Mouse (Mus musculus) WW6 (cell line): ENCODE data around the gene Iqschfp.

Experiments
- DNase-seq: peaks from one replicate; pipeline ENCODE4 v3.0.0-alpha.2; 2013; ENCODE audit warnings: low read depth, low spot score

The Iqschfp gene

DNA sequence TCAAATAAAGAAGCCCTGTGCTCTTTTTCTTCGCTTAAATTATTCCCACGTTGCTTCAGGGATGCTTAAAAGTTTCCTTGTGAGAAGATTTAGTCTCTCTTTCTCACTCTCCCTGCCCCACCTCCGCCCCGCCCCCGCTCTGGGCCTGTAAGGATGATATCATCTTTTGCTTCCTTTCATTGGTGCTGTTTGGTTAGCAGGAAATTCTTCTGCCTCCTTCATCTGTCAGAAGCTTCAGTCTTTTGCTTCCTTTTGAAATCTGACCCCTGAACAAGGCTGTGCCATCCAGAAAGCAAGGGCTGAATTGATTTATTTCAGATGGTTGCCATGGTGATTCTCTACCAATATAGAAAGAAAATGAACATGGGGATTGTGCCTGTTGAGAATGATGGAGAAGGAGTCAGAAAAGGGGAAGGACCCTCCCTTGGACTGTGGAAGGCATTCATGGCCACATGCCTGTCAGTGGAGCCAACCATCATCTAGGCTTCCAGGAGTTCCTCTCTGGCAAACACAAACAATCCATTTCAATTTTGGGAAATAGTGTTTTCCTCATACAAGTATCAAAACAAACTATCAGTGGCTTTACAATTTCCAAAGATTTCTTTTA, 62.5 kb downstream of the Iqschfp start:
- DNase-seq: no peak

DNA sequence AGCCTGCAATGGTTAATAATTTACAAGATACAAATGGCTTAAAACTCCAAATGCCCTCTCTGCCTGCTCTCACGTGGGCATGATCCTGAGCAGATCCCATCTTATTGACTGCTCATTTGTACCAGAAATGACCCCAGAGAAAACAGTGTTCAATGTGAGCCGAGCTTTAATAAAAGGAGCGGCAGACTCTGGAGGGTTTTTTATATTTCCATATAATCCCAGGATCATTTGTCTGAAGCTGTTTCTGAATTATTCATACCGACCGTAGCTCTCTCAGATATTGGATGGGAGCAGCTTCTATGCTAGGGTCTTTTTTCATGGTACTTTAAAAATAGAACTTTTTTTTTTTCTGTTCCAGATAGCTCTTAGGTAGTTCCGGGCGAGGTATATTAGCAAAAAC, 67.6 kb downstream of the Iqschfp start:
- DNase-seq: no peak

DNA sequence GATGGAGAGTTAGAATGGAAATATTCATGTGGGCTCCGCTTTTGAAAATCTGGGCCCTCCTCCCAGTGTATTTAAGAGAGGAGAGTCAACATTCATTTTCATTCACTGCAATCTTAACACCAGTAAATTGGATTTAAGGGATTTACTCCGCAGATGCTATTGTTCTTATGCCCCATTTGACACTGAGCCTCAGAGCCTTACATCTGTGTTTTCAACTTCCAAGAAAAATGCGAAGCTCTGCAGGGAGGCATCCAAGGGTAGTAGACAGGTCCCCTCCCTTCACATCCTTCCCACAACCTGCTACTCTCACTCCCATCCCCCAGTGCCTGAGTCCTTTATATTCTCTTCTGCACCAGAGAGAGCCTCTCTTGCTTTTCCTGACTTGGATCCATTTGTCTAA, 68.1 kb downstream of the Iqschfp start:
- no peak for DNase-seq

DNA sequence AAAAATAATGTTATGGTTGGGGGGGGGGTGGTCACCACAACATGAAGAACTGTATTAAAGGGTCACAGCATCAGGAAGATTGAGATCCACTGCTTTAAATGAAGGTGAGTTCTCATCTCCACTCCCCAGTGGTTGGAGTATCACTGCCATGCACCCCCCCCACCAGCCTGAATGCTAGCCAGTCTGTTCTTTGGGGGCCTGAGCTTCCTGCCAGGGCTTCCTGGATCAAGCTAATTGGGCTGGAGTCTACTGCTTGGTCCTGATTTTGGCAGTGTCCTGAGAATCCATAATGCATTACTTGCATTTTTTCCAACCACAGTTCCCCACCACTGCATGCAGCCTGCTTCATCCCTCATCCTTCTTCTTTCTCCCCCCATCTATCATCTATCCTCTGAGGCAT, 68.7 kb downstream of the Iqschfp start:
- DNase-seq: no peak

DNA sequence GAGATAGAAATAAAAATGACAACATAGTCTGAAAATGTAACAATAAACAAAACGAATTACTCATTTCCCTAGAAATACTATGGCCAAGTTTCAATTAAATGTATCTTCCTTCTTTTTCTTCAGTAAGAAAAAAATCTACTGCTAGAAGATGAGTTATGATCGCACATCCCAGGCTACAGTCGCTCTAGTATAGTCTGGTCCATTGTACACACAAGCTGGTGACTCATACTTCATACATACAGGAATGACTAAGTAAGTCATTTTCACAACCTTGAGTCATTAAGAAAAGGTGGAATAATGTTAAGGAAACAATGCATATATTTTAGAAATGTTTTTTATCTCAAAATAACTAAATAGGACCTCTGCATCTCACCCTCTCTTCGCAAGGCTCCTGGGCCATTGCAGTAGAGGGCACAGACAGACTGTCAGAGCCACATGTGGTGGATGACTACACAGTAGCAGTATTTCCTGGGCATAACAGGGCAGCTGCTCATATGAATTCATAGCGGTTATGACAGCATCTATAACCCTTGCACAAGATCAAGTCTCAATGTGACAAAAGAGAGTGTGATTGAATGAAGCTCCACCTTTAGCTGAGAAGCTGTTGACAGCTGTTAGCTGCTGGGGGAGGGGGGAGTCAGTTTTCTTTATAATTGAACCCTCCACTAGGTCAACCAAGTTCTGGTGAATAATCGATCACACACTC, 70.1 kb downstream of the Iqschfp start:
- no peak for DNase-seq

DNA sequence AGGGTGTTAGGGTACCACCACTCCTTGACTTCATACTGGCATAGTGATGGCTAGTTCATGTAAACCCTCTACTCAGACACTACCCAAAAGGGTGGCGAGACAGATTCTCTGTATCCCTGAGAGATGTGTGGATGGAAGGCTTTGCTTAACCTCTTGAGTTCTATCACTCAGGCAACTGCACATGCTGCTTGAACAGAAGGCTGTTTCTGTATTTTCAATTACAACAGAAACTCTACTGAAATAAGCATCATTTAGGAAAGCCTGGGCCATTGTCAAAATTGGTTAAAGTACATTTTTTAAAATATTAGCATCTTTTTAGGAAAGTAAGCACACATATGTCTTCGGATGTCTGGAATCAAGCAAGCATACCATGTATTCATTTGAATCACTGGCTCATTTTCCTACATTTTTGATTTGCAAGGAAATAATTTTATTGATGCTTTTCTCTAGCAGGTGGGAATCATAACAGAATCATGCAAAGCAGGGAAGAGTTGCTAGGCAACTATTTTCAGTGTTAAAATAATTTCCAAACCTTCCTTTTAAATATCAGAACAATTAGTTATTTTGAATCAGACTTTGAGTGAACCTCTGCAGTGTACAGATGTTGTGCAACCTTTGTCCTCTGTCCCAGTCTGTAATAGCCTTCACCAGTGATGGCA, 82.4 kb downstream of the Iqschfp start:
- DNase-seq: no peak

DNA sequence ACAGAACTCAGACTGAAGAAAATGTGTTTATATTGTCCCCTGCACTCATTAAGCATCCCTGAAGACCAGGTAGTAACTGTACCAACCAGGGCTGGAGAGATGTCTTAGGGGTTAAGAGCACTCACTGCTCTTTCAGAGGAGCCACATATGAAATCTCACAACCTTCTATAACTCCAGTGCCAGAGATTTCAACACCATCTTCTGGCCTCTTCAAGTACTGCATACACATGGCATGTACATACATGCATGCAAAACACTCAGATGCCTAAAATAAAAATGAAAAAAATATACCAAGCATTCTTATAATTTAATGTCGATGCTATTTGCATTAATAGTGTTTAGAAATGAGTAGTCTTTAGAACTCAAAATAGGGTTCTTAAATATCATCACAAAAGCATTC, 88.0 kb downstream of the Iqschfp start:
- DNase-seq: no peak

DNA sequence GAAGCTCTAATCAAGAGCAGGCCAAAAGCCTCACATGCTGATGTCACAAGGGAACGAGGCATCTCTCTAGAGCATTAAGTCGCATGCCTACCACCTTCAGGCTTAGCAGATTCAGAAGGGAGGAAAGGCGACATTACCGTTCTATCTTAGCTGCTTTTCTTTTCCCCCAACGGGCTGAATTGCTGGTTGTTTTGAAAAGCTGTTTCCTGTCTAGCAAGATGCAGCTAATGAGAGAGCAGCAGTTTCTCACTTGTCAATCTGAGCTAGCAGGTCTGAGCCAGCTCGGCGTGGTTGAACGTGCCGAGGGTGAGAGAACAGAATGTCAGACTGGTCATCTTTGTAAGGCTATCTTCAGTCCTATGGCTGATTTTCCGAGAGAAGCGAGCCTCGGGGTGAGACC, 91.3 kb downstream of the Iqschfp start:
- no peak for DNase-seq

DNA sequence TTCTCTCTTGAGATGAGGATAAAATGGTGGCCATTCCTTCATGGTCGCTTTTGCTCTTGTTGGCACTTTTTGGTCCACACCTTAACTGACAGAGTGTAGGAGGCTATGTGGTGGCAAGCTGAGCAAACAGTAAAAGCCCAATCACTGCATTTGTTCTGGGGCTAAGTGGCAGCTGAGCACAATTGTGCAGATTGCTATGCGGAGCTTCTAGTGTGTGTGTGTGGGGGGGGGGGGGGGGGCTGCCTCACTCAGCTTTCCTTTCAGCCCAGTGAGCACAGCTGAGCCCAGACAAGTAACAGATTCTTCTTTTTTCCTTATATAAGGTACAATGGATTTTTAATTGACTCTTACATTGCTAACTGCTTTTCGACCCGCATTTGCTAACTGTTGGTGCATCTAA, 110.4 kb downstream of the Iqschfp start:
- no peak for DNase-seq

DNA sequence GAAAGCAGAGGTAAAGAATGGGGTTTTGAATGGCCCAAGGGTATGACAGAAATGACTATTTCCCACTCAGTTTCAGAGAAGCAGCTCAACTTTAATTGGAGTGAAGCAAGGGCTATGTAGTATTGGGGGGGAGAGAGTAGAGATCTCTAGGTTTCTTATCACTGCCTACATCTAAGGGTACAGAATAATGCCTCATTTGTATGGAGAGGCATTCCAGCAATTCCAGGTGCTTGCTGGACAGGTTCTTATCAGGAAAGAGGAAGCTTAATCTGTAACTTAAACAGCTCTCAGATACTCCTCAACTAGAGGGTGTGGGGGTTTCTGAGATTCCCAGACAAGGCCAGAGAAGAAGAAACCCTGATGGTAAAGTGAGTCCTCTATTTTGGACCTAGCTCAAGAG, 120.3 kb downstream of the Iqschfp start:
- DNase-seq: no peak

DNA sequence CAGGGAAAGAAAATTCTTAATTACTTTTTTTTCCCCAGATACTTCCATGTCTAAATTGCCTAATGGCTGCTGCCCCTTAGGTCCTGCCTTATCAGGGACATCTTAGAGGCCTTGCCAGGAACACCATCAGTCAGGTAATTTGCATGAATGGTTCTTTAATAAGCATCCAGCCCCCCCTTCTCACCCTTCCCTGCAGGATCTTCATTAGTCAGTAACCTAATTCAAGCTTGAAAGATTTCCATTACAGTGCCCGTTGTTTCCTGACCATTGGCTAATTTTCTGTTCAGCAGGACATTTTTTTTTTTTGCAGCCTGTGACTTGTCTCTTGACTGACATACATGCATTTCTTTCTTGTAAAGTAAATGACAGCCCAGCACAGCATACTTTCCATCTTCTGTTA, 123.8 kb downstream of the Iqschfp start:
- no peak for DNase-seq

DNA sequence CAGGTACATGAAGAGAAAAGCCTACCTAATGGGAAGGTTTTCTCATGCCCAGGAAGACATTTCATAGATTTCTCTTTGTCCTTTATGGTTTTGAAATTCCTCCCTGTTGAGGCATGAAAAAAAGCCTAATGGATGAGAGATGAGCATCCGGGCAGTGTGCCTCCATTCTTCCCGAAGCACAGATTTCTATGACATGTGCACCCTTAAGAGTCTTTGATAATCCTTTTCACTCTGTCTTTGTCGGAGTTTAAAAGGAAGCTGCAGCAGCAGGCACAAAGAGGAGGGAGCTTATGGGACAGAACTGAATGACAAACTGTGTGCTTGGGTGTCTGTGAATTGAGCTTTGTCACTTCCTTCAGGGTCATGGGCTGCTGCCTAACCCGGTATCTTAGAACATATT, 127.4 kb downstream of the Iqschfp start:
- no peak for DNase-seq

DNA sequence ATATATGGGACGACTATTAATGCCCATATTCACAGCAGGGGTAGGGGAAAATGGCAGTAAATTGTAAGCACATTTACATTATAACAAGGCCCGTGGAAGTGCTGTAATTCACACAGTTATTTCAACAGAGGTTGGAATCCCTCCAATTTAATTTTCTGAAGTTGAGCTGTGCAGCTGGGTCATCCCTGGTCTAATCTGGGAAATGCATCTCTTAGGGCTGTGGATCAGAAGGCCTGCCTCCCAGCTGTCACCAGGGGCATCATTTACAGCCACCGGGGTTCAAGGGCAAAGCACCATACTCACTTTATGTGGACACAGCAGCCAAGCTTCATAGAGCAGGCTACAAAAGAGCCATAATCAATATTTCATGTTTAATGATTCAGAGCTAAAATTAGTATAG, 144.1 kb downstream of the Iqschfp start:
- DNase-seq: no peak

DNA sequence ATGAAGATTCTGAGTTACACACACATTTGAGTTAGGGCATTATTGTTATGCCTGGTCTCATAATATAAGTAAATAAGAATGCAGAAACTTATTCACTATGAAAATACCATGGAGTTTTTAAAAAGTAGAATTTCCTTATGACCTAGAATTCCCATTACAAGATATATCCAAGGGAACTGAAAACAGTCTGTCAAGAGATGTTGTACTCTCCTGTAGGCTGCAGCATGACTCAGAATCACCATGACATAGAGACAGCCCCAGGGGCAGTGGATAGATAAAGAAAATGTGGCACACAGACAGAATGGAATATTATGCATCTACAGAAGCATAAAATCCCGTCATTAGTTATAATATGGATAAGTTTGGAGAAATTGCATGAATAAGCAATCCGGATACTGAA, 150.9 kb downstream of the Iqschfp start:
- DNase-seq: no peak

DNA sequence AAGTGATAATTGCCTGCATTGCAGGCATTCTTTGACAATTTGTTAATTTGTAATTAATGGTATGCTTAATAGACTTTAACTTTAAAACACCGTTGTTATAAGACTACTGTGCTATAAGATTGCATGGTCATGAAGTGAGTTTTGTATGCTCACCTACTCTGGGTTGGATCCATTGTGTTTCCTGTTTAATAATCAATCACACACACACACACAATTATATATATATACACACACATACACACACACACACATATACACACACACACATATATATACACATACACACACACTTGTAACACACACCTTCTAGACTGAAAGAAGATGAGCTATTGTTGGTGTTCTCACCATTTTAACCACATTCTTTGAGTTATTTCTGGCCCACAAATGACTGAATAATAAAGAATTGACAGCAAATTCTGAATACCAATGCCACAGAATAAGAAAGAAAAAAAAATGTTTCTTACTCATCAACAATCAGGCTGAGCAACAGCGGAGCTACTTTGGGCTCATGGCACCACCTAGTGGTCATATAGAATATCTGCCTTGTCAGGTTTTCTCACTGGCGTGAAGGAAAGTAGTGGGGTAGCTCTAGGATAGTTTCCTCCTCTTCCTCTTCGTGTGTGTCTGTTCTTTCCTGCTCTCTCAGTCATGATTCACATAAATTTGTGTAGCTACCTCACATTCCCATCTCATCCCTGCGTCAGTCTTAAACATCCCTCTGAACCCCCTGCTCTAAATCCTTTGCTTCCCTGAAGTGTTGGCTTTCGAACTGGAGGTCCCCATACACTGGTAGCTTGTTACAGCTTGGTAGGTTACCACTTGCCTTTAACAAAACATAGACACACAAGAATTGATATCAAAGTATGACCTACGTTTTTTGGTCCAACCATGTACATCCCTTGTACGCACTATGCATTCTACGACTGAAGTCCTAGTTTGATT, 153.7 kb downstream of the Iqschfp start:
- no peak for DNase-seq

DNA sequence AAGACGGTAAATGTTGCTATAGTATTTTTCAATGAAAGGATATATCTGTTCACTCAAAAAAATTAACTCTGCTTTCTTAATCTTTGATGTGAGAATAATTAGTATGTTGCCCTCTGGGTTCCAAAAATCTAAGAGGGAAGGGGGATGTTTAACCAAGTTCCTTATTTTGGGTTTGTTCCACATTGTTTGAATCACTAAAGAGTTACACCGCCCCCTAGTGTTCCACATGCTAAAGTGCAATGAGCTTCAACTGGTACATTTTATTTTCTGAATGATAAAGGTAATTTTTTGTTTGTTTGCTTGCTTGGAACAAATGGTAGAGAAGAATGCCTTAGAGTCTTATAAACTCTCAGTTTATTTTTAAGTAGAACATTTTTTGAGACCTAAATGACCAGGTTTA, 161.5 kb downstream of the Iqschfp start:
- DNase-seq: no peak

DNA sequence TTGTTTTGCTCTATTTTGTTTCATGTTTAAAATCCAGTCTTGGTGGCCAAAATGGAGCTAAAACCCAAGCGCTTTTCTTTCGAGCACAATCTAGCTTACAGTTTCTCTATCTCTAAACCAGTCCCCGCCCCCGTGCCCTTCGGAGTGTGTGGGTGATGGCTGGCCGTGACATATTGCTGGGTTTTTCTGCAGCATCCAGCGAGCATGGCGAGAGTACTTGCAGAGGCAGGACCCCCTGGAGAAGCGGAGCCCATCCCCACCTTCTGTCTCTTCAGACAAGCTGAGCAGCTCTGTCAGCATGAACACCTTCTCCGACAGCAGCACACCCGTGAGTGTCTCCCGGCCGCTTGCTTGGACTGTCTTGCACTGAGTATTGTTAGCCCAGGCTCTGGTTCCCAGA, 163.0 kb downstream of the Iqschfp start:
- DNase-seq: no peak

DNA sequence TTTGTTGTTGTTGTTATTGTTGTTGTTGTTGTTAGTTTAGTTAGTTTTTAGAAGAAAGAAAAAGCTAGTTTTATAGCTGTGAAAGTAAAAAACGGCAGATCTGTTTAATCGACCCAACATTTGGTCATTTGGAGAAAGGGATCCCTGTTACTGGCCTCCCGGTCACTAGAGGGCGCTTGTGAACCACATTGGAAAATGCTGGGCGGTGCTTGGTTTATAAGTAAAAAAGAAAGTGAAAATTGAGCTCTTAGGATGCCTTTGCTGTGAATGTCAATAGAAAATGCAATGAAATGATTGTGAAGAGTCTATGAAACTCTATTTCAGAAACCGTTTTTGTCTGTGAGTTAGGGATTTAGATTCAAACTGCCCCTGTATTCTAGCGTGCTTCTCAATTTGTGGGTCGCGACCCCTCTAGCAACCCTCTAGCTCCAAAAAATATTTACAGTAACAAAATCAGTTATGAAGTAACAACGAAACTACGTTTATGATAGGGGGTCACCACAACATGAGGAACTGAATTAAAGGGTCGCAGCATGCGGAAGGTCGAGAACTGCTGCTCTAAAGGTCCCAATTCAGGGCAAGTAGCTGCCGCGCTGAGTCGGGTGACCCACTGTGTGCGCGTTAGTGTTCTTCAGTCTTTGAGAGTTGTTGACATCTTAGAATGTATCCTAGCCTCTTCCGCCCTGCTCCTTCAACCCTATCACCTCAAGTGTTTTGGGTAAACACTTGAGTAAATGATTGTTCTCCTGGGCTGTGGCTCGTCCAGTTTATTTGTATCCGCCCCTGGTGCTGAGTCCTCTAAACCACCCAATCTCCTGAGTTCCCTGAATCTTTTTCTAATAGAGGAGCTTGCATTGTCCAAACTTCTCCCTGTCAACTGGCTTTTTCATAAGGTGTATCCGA, 164.6 kb downstream of the Iqschfp start:
- DNase-seq: no peak

DNA sequence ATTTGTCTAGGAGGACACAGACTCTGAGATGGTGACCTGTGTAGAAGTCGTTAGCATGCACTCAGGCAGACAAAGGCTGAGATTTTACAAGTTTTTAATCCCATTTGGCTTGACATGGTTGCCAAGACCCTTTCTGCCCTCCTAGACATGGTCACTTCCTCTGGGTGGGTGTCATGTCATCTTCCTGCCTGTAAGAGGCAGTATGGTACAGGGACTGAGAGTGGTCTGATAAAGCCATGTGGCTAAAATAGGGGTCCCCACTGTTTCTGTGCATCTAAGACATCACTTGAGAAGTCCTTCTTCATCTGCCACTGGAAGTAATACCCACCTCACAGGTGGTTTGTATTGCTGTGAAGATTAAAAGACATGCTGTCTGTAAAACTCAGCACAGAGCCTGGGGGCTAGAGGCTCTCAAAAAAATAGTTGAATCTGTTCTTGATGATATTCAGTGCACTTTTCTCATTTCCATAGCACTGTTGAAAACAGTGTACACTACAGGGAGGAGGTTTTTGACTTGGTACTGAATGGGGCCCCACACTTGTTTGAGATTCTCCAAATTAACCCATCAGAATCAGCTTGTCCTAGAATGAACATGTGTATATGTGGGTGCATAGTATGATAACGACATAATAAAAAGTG, 167.2 kb downstream of the Iqschfp start:
- DNase-seq: no peak

DNA sequence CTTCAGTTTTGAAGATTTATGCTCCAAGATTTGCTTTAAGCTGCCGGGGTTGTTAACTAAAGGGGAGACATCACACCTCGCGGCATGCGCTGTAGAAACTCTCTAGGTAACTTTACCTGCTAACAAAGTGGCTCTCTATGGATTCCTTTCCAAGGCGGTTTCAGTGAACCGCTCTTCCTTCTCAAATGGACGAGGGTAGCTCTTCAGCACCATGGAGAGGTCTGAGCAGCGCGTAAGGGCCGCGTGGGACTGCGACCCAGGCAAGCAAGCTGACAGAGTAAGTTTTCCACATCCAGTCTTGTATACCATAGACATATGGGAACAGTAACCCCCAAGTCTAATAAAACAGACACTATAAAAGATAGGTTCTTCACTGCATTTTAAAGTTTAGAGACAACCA, 172.7 kb downstream of the Iqschfp start, which contains the start of gene Schip1:
TSS of gene Schip1 (plus strand) at position 72 of the 400 bp plus-strand sequence.
- DNase-seq: no peak
